Mouse (Mus musculus) gastrocnemius, postnatal 14 days (tissue): ENCODE measurements around the gene Fhod1. TPM values are rescaled to one million over a fixed set of nuclear protein-coding genes. Genes with fewer than 3 reads are reported as not detected.

ENCODE experiments used
- DNase-seq: peaks from one replicate; pipeline ENCODE4 v3.0.0; 2021; ENCODE audit warnings: mixed read lengths
- intact Hi-C: fragments of 180-260 bp; cut with DNase I; formaldehyde crosslinking; loops from one replicate; pipeline ENCODE4 v1.15.1; 2025; ENCODE audit warnings: low total_unique reads
- microRNA-seq, 2 experiments: library from miRNA; unstranded; fragments of <30 nt; microRNA quantifications; one replicate each; pipeline ENCODE4 v1.2.0; 2021
- total RNA-seq, 2 experiments: library from RNA; stranded (reverse); gene quantifications; 2 replicates each; pipeline ENCODE4 v1.2.3; 2021

The Fhod1 gene
- total RNA-seq, 2 experiments from 2014 or later, result 12.1 to 15.6 TPM

DNA sequence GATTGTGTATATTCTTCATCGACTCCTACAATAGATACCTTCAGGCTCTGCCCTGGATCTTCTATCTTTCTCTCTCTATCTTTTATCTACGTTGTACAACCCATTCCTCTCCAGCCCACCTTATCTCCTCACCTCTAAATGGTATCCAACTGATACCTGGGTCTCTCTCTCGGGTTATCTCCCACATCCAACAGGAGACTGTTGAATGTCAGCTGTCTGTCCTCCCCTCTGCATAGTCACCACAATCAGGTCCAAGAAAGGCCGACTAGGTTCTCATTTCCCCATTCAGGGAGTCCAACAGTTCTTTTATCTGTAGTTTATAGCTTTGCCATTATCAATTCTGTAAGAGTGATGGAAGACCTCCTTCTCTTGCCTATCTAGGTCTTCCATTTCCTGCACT is 65.5 kb downstream of the Fhod1 start:
- intact Hi-C loops, result no loop called here
- DNase-seq, result no peak

- intact Hi-C loops, result no loop called here
- no peak for DNase-seq
Observed at GRCm38 (mm10) chr8:105281821-105282220, 65.9 kb downstream of the Fhod1 start.

GRCm38 (mm10) chr8:105280567-105280966 is 67.2 kb downstream of the Fhod1 start:
- DNase-seq, result no peak
- intact Hi-C loops, result no loop called here

Small RNA genes lying within 50 kb of the gene (microRNA-seq; reads per million reads assigned to microRNA genes)
- gene Gm27320, result 0 reads per million in 2 experiments
- gene Mir328, result 609 to 687 reads per million in 2 experiments

Other genes starting within 250 kb of the Fhod1 start
- gene Ces4a, start 216.2 kb downstream of the Fhod1 start, total RNA-seq, result not detected
- gene Cbfb, start 177.3 kb downstream of the Fhod1 start, total RNA-seq, result 10 to 100 TPM; 37.2 TPM
- 10 to 100 TPM; 14.6 to 18.7 TPM for gene D230025D16Rik, start 122.8 kb downstream of the Fhod1 start, total RNA-seq
- gene B3gnt9, start 92.8 kb downstream of the Fhod1 start, total RNA-seq, result 1 to 10 TPM; 5.1 to 6.1 TPM
- 1 to 10 TPM; 2.8 to 3.9 TPM for gene Tradd, start 83.3 kb downstream of the Fhod1 start, total RNA-seq
- 1 to 10 TPM; 1.3 TPM for gene Fbxl8, start 83.3 kb downstream of the Fhod1 start, total RNA-seq
- gene Hsf4, start 78.2 kb downstream of the Fhod1 start, total RNA-seq, result 1 to 10 TPM in 1 of 2 experiments, under 1 TPM in 1; 0.95 to 1.4 TPM
- gene Nol3, start 71.8 kb downstream of the Fhod1 start, total RNA-seq, result 10 to 100 TPM; 24.1 to 27.3 TPM
- 1 to 10 TPM in 1 of 2 experiments, under 1 TPM in 1; 0.84 to 1.3 TPM for gene 4931428F04Rik, start 58.1 kb downstream of the Fhod1 start, total RNA-seq
- 1 to 10 TPM; 3.4 to 3.7 TPM for gene Exoc3l, start 51.9 kb downstream of the Fhod1 start, total RNA-seq
- gene E2f4, start 50.3 kb downstream of the Fhod1 start, total RNA-seq, result 10 to 100 TPM; 15.4 to 17.2 TPM
- under 1 TPM; 0.40 to 0.45 TPM for gene Elmo3, start 42.4 kb downstream of the Fhod1 start, total RNA-seq
- gene Lrrc29, start 21.7 kb downstream of the Fhod1 start, total RNA-seq, result 1 to 10 TPM in 1 of 2 experiments, under 1 TPM in 1; 0.76 to 1.6 TPM
- 10 to 100 TPM; 20.6 to 21.5 TPM for gene Tmem208, start 21.6 kb downstream of the Fhod1 start, total RNA-seq
- 1 to 10 TPM in 1 of 2 experiments, under 1 TPM in 1; 0.84 to 1.0 TPM for gene Slc9a5, start 890 bp upstream of the Fhod1 start, total RNA-seq
- under 1 TPM; 0.07 to 0.08 TPM for gene Plekhg4, start 25.3 kb upstream of the Fhod1 start, total RNA-seq
- gene Kctd19, start 65.5 kb upstream of the Fhod1 start, total RNA-seq, result under 1 TPM in 1 of 2 experiments, not detected in 1; 0.21 TPM
- under 1 TPM; 0.53 to 0.97 TPM for gene Lrrc36, start 65.6 kb upstream of the Fhod1 start, total RNA-seq
- 100 to 1,000 TPM; 191 to 254 TPM for gene Tppp3, start 123.6 kb upstream of the Fhod1 start, total RNA-seq
- gene Zdhhc1, start 148.9 kb upstream of the Fhod1 start, total RNA-seq, result 10 to 100 TPM; 10.1 to 11.2 TPM
- 1 to 10 TPM; 1.9 to 2.1 TPM for gene Hsd11b2, start 170.8 kb upstream of the Fhod1 start, total RNA-seq
- gene Atp6v0d1, start 218.1 kb upstream of the Fhod1 start, total RNA-seq, result 10 to 100 TPM; 43.2 to 44.7 TPM